Mouse (Mus musculus): ENCODE results near the gene Midn.

Gene Midn

GRCm38 (mm10) chr10:80143664-80144063 is 4.4 kb upstream of the Midn start:
- DNase-seq (ENCODE audit: low read depth, low spot score) = no peak

GRCm38 (mm10) chr10:80144159-80144558 is 3.9 kb upstream of the Midn start:
- no peak for DNase-seq (ENCODE audit: low read depth, low spot score)

GRCm38 (mm10) chr10:80144864-80145838 is 2.9 kb upstream of the Midn start:
- peak; percentile 88 for DNase-seq (ENCODE audit: low read depth, low spot score)

- DNase-seq (ENCODE audit: low read depth, low spot score) = peak; percentile 59
These were observed 2.2 kb upstream of the Midn start for GRCm38 (mm10) chr10:80145896-80146295.

GRCm38 (mm10) chr10:80146568-80147011 is 1.5 kb upstream of the Midn start:
- no peak for DNase-seq (ENCODE audit: low read depth, low spot score)

- no peak for DNase-seq (ENCODE audit: low read depth, low spot score)
These were observed 840 bp upstream of the Midn start for GRCm38 (mm10) chr10:80147146-80147718.

- peak; percentile 97 for DNase-seq (ENCODE audit: low read depth, low spot score)
These were observed 678 bp downstream of the Midn start for GRCm38 (mm10) chr10:80148610-80149290.

GRCm38 (mm10) chr10:80149291-80150225 is 1.5 kb downstream of the Midn start:
- peak; percentile 99 for DNase-seq (ENCODE audit: low read depth, low spot score)

GRCm38 (mm10) chr10:80150226-80151210 is 2.4 kb downstream of the Midn start:
- DNase-seq (ENCODE audit: low read depth, low spot score) = peak; percentile 44

GRCm38 (mm10) chr10:80151211-80152034 is 3.4 kb downstream of the Midn start:
- peak; percentile 82 for DNase-seq (ENCODE audit: low read depth, low spot score)

GRCm38 (mm10) chr10:80152071-80152872 is 4.2 kb downstream of the Midn start:
- peak; percentile 70 for DNase-seq (ENCODE audit: low read depth, low spot score)

GRCm38 (mm10) chr10:80152873-80153260 is 4.8 kb downstream of the Midn start:
- DNase-seq (ENCODE audit: low read depth, low spot score) = no peak

- DNase-seq (ENCODE audit: low read depth, low spot score) = no peak
These were observed 5.6 kb downstream of the Midn start for GRCm38 (mm10) chr10:80153713-80154112.

GRCm38 (mm10) chr10:80154384-80154783 is 6.3 kb downstream of the Midn start:
- DNase-seq (ENCODE audit: low read depth, low spot score) = no peak

- DNase-seq (ENCODE audit: low read depth, low spot score) = no peak
These were observed 7.2 kb downstream of the Midn start for GRCm38 (mm10) chr10:80155277-80155676.

GRCm38 (mm10) chr10:80156002-80156751 is 8.1 kb downstream of the Midn start:
- DNase-seq (ENCODE audit: low read depth, low spot score) = peak; percentile 72

- peak; percentile 68 for DNase-seq (ENCODE audit: low read depth, low spot score)
These were observed 8.6 kb downstream of the Midn start for GRCm38 (mm10) chr10:80156752-80157053.

All from brain, adult 2 months (tissue).